Mouse (Mus musculus) heart, embryonic 16.5 days (tissue): Measurements from ENCODE around the gene Ccnd1. TPM values are rescaled to one million over a fixed set of nuclear protein-coding genes. Genes with fewer than 3 reads are reported as not detected.
A peak's percentile ranks its signal among the peaks of the same experiment; 100 is the strongest.

Experiments
- ATAC-seq: fragments of 200-750 bp; cut with Nextera tagmentation; replicated peaks from 2 replicates; pipeline ENCODE4 v1.8.0; 2017; ENCODE audit warnings: moderate number of reproducible peaks; ENCODE audit not compliant: insufficient read depth, low FRiP score; ENCODE audit errors: extremely low read depth
- H3K27ac ChIP-seq: fragments of 300-500 bp; sonication (generic); 2 replicates; pipeline ENCODE4 v1.5.1; 2014; ENCODE audit warnings: mild to moderate bottlenecking, low read length, control low read depth, moderate library complexity
- H3K27me3 ChIP-seq: fragments of 300-500 bp; sonication (generic); 2 replicates; pipeline ENCODE4 v1.6.1; 2014; ENCODE audit warnings: low read length, mixed read lengths; ENCODE audit not compliant: control insufficient read depth, insufficient read depth
- H3K36me3 ChIP-seq: fragments of 300-500 bp; sonication (generic); 2 replicates; pipeline ENCODE4 v1.6.1; 2014; ENCODE audit not compliant: control insufficient read depth, insufficient read depth
- H3K4me1 ChIP-seq: fragments of 300-500 bp; sonication (generic); 2 replicates; pipeline ENCODE4 v1.6.1; 2014; ENCODE audit warnings: low read length, mixed read lengths; ENCODE audit not compliant: control insufficient read depth, insufficient read depth
- H3K4me2 ChIP-seq: fragments of 300-500 bp; sonication (generic); 2 replicates; pipeline ENCODE4 v1.6.1; 2014; ENCODE audit warnings: low read depth, mild to moderate bottlenecking, control low read depth, low read length
- H3K4me3 ChIP-seq: fragments of 300-500 bp; sonication (generic); 2 replicates; pipeline ENCODE4 v1.5.1; 2014; ENCODE audit warnings: mild to moderate bottlenecking, control low read depth, low read length
- H3K9ac ChIP-seq: fragments of 300-500 bp; sonication (generic); 2 replicates; pipeline ENCODE4 v1.6.1; 2014; ENCODE audit warnings: low read length, control low read depth
- H3K9me3 ChIP-seq: fragments of 300-500 bp; sonication (generic); replicated peaks from 2 replicates; pipeline ENCODE4 v1.6.1; 2016; ENCODE audit warnings: low read length; ENCODE audit not compliant: control insufficient read depth
- WGBS: fragments of 180-500 bp; shearing (Covaris S2); extraction: QIAGEN DNeasy Blood & Tissue Kit; methylation state at CpG from one replicate; pipeline ENCODE4 v1.1.7; 2014; 5-methylcytosine and 5-hydroxymethylcytosine counted together
- polyA plus RNA-seq: library from polyadenylated mRNA; unstranded; fragments of >200 nt; fragmentation: Nextera tagmentation; extraction: Ambion mirVana; gene quantifications from 2 replicates; pipeline ENCODE4 v1.2.1, GENCODE M21; 2015

Ccnd1 gene
- polyA plus RNA-seq, 1 experiment from 2014 or later, result 45.6 TPM

DNA sequence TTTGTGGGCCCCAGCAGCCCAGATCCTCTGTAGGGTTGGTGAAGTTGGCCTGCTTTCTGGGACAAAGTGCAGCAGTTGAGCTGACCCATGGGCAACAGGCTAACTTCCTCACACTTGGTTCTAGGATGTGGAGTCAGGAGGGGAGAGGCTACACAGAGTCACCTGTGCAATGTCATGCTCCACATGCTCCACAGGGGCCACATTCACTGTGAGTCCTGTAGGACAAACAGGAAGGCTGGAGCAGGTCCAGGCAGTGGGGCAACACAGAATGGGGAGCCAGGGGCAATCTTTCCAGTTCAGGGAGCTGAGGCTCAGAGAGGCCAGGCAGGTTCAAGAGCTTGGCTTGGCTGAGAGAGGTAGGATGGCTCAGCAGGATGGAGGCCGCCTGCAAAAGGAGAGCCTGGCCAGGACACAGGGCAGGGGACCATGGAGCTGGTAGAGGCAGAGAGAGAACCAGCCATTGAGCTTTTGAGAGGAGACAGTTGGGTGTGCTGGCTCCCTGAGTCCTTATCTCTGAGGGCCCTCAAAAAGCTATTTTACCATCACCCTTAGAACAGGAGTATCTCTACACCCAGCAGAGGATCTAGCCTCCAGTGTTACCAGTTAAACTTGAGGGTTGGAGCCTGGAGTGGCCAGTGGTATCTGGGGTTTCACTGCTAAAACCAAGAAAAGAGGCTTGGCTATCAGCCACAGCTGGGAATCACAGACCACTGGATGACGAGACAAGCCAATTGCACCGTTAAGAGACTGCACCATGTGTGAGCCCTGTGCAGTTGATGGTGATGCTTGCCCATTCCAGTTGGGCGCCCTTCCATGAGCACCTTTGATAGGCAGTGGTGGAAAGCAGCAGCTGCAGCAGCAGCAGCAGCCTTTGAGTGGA lies 11.5 kb downstream of the Ccnd1 start:
- H3K4me3 ChIP-seq, result no peak overlapping the region
- no peaks in the 10 kb centered on the region for H3K9me3 ChIP-seq
- no peak overlapping the region for H3K4me2 ChIP-seq
- no peak for ATAC-seq
- no peak overlapping the region for H3K27ac ChIP-seq
- no peaks in the 10 kb centered on the region for H3K4me1 ChIP-seq
- no peaks in the 10 kb centered on the region for H3K27me3 ChIP-seq
- WGBS, result 57% methylated on average over 4 of the region's 4 CpGs
- peaks cover under 1% of the 10 kb centered on the region; the same call in 1 of the 2 replicates for H3K36me3 ChIP-seq
- H3K9ac ChIP-seq, result no peak overlapping the region

DNA sequence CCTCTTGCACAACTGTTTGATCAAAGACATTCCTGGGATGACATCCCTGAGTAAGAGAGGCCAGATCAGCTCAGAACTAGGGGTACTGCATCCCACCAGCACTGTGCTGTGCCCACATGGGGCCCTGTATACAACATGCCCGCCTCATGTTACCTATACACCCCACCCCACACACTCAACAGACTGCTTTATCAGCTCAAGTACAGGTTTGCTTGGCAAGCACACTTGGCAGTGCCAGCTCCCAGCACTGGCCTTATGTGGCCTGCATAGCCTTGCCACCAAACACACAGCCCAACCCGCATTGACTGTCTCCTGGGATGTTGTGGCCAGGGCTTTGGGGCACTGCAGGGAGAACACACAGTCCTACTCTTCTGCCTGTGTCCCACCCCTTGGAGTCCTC lies 12.1 kb downstream of the Ccnd1 start:
- Histone ChIP-seq H3K9me3 (no peaks in the 10 kb centered on the region), H3K4me3 (no peak overlapping the region), H3K27me3 (no peaks in the 10 kb centered on the region), H3K4me2 (no peak overlapping the region), H3K27ac (no peak overlapping the region), H3K9ac (no peak overlapping the region), H3K4me1 (no peaks in the 10 kb centered on the region), H3K36me3 (no peaks in the 10 kb centered on the region)
- ATAC-seq, result no peak
- 67% methylated on average over 2 of the region's 2 CpGs for whole genome bisulfite sequencing

DNA sequence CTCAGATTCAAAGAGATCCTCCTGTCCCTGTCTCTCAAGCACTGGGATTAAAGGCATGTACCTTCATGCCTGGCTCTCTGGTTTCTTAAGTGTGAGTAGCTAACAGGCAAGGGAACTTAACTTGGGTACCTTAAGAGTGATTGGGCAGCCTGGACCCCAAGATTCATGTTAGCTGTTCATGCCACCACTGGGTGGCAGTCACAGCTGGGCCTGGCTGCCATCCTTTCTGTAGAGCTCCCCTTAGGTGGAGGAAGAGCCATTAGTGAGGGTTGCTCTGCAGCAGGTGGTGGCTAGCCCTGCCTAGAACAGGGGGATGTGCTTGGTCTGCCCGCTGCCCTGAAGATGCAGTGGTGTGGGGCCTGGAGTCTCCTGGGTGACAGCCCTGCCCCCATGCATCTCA lies 20.9 kb downstream of the Ccnd1 start:
- Histone ChIP-seq H3K9me3 (no peaks in the 10 kb centered on the region), H3K9ac (no peak overlapping the region), H3K27me3 (no peaks in the 10 kb centered on the region), H3K36me3 (peaks cover 14% of the 10 kb centered on the region), H3K4me1 (peaks cover 7% of the 10 kb centered on the region), H3K4me2 (no peak overlapping the region), H3K4me3 (no peak overlapping the region), H3K27ac (no peak overlapping the region)
- ATAC-seq, result no peak
- WGBS, result 80% methylated on average over 1 of the region's 1 CpGs

DNA sequence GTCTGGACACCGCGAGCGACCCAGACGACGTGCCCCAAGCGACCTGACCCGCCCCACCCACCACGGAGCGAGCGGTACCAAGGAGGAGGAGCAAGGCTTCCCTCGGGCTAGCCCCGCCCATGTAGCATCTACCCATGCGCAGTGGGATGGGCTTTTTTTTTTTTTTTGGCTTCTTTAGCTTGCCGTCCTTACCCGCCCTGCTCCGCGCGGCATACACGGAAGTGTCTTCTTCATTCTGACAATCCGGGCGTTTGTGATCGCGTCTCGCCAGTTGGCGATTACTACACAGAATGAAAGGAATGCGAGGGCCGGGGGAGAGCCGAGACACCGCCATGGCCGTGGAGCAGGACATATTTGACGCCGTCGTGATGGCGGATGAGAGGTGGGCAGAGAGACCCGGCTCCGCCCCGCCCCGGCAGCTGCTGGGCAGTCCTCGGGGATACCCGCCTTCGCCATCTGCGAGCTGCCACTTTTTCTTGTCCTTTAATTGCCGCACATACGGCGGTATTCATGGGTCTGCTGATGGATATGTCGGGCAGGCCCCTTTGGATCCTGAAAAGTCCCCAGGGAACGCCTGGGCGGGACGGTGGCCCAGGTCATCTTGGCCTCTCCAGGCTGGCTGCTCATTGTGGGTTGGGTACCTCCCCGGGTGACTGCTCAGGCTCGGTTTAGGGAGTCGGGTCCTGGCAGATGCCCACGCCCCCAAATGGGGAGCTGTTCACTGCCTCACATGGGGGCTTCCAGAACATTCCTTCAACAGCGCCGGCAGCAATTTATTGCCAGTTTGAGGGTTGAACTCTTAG lies 24.6 kb downstream of the Ccnd1 start, which contains the start of gene LTO1:
TSS of gene LTO1 (plus strand) at position 153 of the 803 bp plus-strand sequence.
- peak within 1 kb of the TSS; percentile 83 for H3K4me3 ChIP-seq
- H3K9ac ChIP-seq, result peak within 1 kb of the TSS; percentile 83
- H3K36me3 ChIP-seq, result peaks cover 6% of the 10 kb centered on the region
- peak; percentile 92 for ATAC-seq
- H3K9me3 ChIP-seq, result no peaks in the 10 kb centered on the region
- H3K27me3 ChIP-seq, result no peaks in the 10 kb centered on the region
- H3K27ac ChIP-seq, result peak within 1 kb of the TSS; percentile 53
- WGBS, result 1% methylated on average over 54 of the region's 55 CpGs
- peak within 1 kb of the TSS; percentile 86 for H3K4me2 ChIP-seq
- peaks cover 7% of the 10 kb centered on the region for H3K4me1 ChIP-seq

DNA sequence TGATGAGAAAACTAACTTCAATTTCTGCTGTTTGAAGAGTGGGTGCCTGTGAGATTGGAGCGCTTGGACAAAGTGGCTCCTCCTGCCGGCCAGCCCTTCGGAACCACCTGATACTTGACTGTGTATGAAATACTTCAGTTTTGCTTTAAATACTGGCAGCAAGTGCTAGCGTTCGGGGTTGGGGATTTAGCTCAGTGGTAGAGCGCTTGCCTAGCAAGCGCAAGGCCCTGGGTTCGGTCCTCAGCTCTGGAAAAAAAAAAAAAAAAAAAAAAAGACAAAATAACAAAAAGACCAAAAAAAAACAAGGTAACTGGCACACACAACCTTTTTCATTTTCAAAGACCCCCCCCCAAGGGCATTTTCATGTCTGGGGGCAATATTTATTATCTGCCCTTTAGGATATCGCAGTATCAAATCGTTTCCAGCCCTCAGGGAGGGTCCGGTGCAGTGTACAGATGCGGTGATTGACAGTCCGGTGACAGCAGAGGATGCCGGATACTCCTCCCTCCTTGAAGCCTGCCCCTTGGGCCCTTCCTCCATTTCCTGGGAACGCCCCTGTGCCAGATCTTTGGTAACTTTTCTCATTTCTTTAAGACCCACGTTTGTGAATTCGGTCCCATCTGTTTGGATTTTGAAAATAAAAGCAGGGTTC lies 25.3 kb downstream of the Ccnd1 start:
- WGBS, result 5% methylated on average over 17 of the region's 17 CpGs
- no peaks in the 10 kb centered on the region for H3K9me3 ChIP-seq
- no peaks in the 10 kb centered on the region for H3K27me3 ChIP-seq
- H3K4me2 ChIP-seq, result peak overlapping the region; percentile 86
- H3K9ac ChIP-seq, result peak overlapping the region; percentile 83
- peak; percentile 88 for ATAC-seq
- peaks cover 7% of the 10 kb centered on the region for H3K4me1 ChIP-seq
- peak overlapping the region; percentile 53 for H3K27ac ChIP-seq
- peak overlapping the region; percentile 83 for H3K4me3 ChIP-seq
- H3K36me3 ChIP-seq, result no peaks in the 10 kb centered on the region; the same call in none of the 2 replicates

DNA sequence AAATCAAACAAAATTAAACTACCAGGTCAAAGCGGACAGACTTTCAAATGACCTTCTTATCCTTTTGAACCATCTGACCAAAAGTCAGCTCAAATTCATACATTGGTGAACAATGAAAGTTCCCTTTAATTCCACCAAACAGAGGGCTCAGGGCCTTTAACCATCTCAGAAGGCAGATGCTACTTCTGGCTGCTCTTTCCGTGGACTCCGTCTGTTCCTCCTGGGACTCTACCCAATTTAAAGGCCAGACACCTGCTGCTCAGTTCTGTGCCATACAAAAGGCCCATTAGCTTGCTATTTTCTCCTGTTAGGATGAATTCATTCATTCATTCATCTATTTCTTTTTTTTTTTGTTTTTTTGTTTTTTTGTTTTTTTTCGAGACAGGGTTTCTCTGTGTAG lies 26.8 kb downstream of the Ccnd1 start:
- WGBS, result 79% methylated on average over 4 of the region's 4 CpGs
- ATAC-seq, result no peak
- H3K27ac ChIP-seq, result no peak overlapping the region

DNA sequence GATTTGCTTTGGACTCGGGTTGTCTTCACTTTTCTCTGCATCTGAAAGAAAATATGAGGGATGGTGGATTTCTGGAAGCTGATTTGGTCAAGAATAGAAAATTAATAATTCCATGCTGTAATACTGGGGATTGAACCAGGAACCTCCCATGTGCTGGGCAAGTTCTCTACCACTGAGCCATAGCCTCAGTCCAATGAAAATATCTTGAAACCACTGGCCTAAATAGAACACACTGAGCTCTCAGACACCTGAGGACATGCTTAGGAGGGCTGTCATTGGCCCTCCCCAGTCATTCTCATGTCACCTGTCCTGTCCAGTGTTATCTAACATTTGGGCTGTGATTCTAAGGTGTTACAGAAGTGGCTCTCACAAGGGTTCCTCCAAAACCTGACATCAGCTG lies 28.6 kb downstream of the Ccnd1 start:
- no peak overlapping the region for H3K4me3 ChIP-seq
- H3K27ac ChIP-seq, result no peak overlapping the region
- H3K4me2 ChIP-seq, result no peak overlapping the region
- H3K36me3 ChIP-seq, result no peaks in the 10 kb centered on the region
- H3K4me1 ChIP-seq, result peaks cover 6% of the 10 kb centered on the region
- WGBS, result 78% methylated on average over 1 of the region's 1 CpGs
- H3K27me3 ChIP-seq, result no peaks in the 10 kb centered on the region
- ATAC-seq, result no peak
- no peaks in the 10 kb centered on the region for H3K9me3 ChIP-seq
- H3K9ac ChIP-seq, result no peak overlapping the region

More for the DNA sequence above, 26.8 kb downstream of the Ccnd1 start:
- Histone ChIP-seq H3K4me3 (no peak overlapping the region), H3K27me3 (no peaks in the 10 kb centered on the region), H3K36me3 (no peaks in the 10 kb centered on the region), H3K9me3 (no peaks in the 10 kb centered on the region), H3K4me2 (no peak overlapping the region), H3K9ac (no peak overlapping the region), H3K4me1 (peaks cover 7% of the 10 kb centered on the region)

DNA sequence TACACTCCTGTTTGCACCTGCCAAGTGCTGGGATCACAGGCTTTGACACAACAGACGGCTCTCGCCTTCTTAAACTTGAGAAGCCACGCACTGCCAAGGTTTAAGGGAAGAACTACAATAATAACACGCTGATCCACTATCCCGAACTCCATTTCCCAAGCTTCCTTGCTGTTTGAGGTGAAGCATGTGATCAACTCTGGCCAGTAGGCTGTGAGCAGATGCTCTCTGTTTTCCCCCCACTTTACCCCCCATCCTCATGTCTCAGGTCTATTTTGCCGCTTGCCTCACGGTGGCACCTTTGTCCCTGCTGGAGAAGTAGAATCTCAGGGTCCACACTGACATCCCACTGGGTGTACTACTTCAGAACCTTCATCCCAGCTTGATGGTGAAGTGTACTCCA lies 31.0 kb downstream of the Ccnd1 start:
- no peak overlapping the region for H3K4me2 ChIP-seq
- no peaks in the 10 kb centered on the region for H3K4me1 ChIP-seq
- H3K9me3 ChIP-seq, result peaks cover 4% of the 10 kb centered on the region
- H3K27me3 ChIP-seq, result no peaks in the 10 kb centered on the region
- no peak overlapping the region for H3K27ac ChIP-seq
- WGBS, result 36% methylated on average over 7 of the region's 7 CpGs
- no peak for ATAC-seq
- no peak overlapping the region for H3K4me3 ChIP-seq
- H3K36me3 ChIP-seq, result no peaks in the 10 kb centered on the region
- H3K9ac ChIP-seq, result no peak overlapping the region
